Mouse (Mus musculus) MEL (cell line): ENCODE results near the gene Ust. TPM values are rescaled to one million over a fixed set of nuclear protein-coding genes. Genes with fewer than 3 reads are reported as not detected.

ENCODE experiments used
- DNase-seq: peaks from one replicate; pipeline ENCODE4 v3.0.0; 2011; ENCODE audit warnings: low read depth, low spot score
- H3K27ac ChIP-seq: 2 replicates; pipeline ENCODE4 v1.5.1; 2012; ENCODE audit warnings: low read depth, mild to moderate bottlenecking, control low read depth, low read length, moderate library complexity; ENCODE audit not compliant: control insufficient read depth
- H3K27me3 ChIP-seq, 2 experiments: fragments of 150-350 bp in 1 of 2; sonication (generic) in 1 of 2; 2 replicates each; pipeline ENCODE4 v1.6.1; 2012; ENCODE audit warnings: low read length in 2 of 2, mild to moderate bottlenecking in 2 of 2, improper control_type of control experiment in 1 of 2, moderate library complexity in 1 of 2; ENCODE audit not compliant: insufficient read depth in 2 of 2, control insufficient read depth in 1 of 2
- H3K36me3 ChIP-seq, 2 experiments: 2 replicates each; pipeline ENCODE4 v1.6.1; 2012 to 2014; ENCODE audit warnings: low read length in 2 of 2, improper control_type of control experiment in 1 of 2, inconsistent platforms in 1 of 2, mild to moderate bottlenecking in 1 of 2; ENCODE audit not compliant: insufficient read depth in 2 of 2, control insufficient read depth in 1 of 2
- H3K4me1 ChIP-seq, 2 experiments: fragments of 150-350 bp in 1 of 2; sonication (generic) in 1 of 2; 2 replicates each; pipeline ENCODE4 v1.6.1; 2012; ENCODE audit warnings: low read length in 2 of 2, improper control_type of control experiment in 1 of 2, mild to moderate bottlenecking in 1 of 2; ENCODE audit not compliant: insufficient read depth in 2 of 2, control insufficient read depth in 1 of 2
- H3K4me3 ChIP-seq, 2 experiments: fragments of 150-350 bp in 1 of 2; sonication (generic) in 1 of 2; 2 replicates each; pipeline ENCODE4 v1.5.1; 2012; ENCODE audit warnings: low read depth in 2 of 2, low read length in 2 of 2, mild to moderate bottlenecking in 2 of 2, moderate library complexity in 2 of 2, control low read depth in 1 of 2, improper control_type of control experiment in 1 of 2; ENCODE audit not compliant: control insufficient read depth in 1 of 2, insufficient read depth in 1 of 2
- H3K79me2 ChIP-seq: 2 replicates; pipeline ENCODE4 v1.6.1; 2012; ENCODE audit warnings: mild to moderate bottlenecking, low read length, moderate library complexity; ENCODE audit not compliant: control insufficient read depth, poor library complexity, insufficient read depth
- H3K9ac ChIP-seq: 2 replicates; pipeline ENCODE4 v1.6.1; 2012; ENCODE audit warnings: low read depth, mild to moderate bottlenecking, control low read depth, low read length, moderate library complexity; ENCODE audit not compliant: control insufficient read depth, poor library complexity, severe bottlenecking
- H3K9me3 ChIP-seq: fragments of 150-350 bp; sonication (generic); replicated peaks from 2 replicates; pipeline ENCODE4 v1.6.1; 2012; ENCODE audit warnings: mild to moderate bottlenecking, low read length, improper control_type of control experiment, moderate library complexity; ENCODE audit not compliant: insufficient read depth
- GABPA ChIP-seq: IDR thresholded peaks from 2 replicates; pipeline ENCODE4 v1.6.1; 2012; ENCODE audit warnings: low read depth, mild to moderate bottlenecking, inconsistent platforms, low read length, improper control_type of control experiment, moderate library complexity
- JUND ChIP-seq: IDR thresholded peaks from 2 replicates; pipeline ENCODE4 v1.6.1; 2011; ENCODE audit warnings: low read depth, mild to moderate bottlenecking, improper control_type of control experiment, low read length
- MAFK ChIP-seq: IDR thresholded peaks from 2 replicates; pipeline ENCODE4 v1.6.1; 2011; ENCODE audit warnings: low read depth, mild to moderate bottlenecking, low read length, improper control_type of control experiment, borderline replicate concordance
- MAX ChIP-seq: IDR thresholded peaks from 2 replicates; pipeline ENCODE4 v1.6.1; 2011; ENCODE audit warnings: low read length, improper control_type of control experiment
- MYB ChIP-seq: IDR thresholded peaks from 2 replicates; pipeline ENCODE4 v1.6.1; 2011; ENCODE audit warnings: mild to moderate bottlenecking, low read depth, low read length, improper control_type of control experiment
- NELFE ChIP-seq: IDR thresholded peaks from 2 replicates; pipeline ENCODE4 v1.6.1; 2011; ENCODE audit warnings: low read depth, low read length, improper control_type of control experiment
- POLR2AphosphoS2 ChIP-seq: IDR thresholded peaks from 2 replicates; pipeline ENCODE4 v1.6.1; 2011; ENCODE audit warnings: low read length, improper control_type of control experiment
- POLR2AphosphoS5 ChIP-seq: IDR thresholded peaks from 2 replicates; pipeline ENCODE4 v1.6.1; 2012; ENCODE audit warnings: low read depth, borderline replicate concordance, mild to moderate bottlenecking, inconsistent platforms, low read length, moderate library complexity, mixed read lengths
- RAD21 ChIP-seq: IDR thresholded peaks from 2 replicates; pipeline ENCODE4 v1.6.1; 2011; ENCODE audit warnings: mild to moderate bottlenecking, low read depth, low read length, improper control_type of control experiment
- TAL1 ChIP-seq: IDR thresholded peaks from 2 replicates; pipeline ENCODE4 v1.6.1; 2012; ENCODE audit warnings: mild to moderate bottlenecking, inconsistent platforms, low read length, moderate library complexity, mixed read lengths
- UBTF ChIP-seq: IDR thresholded peaks from 2 replicates; pipeline ENCODE4 v1.6.1; 2012; ENCODE audit warnings: low read depth, mild to moderate bottlenecking, inconsistent platforms, low read length, improper control_type of control experiment, moderate library complexity, borderline replicate concordance; ENCODE audit not compliant: insufficient read depth
- USF1 ChIP-seq: IDR thresholded peaks from 2 replicates; pipeline ENCODE4 v1.6.1; 2014; ENCODE audit warnings: low read depth, mild to moderate bottlenecking, inconsistent platforms, low read length, improper control_type of control experiment, moderate library complexity
- USF2 ChIP-seq, 2 experiments: IDR thresholded peaks; 2 replicates each; pipeline ENCODE4 v1.6.1; 2011 to 2012; ENCODE audit warnings: improper control_type of control experiment in 2 of 2, low read length in 2 of 2, borderline replicate concordance in 1 of 2, inconsistent platforms in 1 of 2, low read depth in 1 of 2, mild to moderate bottlenecking in 1 of 2; ENCODE audit not compliant: insufficient read depth in 1 of 2
- ZC3H11A ChIP-seq: IDR thresholded peaks from 2 replicates; pipeline ENCODE4 v1.6.1; 2012; ENCODE audit warnings: low read depth, mild to moderate bottlenecking, inconsistent platforms, low read length, improper control_type of control experiment
- ZMIZ1 ChIP-seq: IDR thresholded peaks from 2 replicates; pipeline ENCODE4 v1.6.1; 2012; ENCODE audit warnings: low read depth, mild to moderate bottlenecking, inconsistent platforms, low read length, improper control_type of control experiment, moderate library complexity
- polyA plus RNA-seq, 2 experiments: library from polyadenylated mRNA; stranded (reverse) in 1 of 2; unstranded in 1 of 2; fragments of >175 nt in 1 of 2; fragments of >200 nt in 1 of 2; gene quantifications; 2 replicates each; pipeline versions ENCODE4 v1.2.1 to v1.2.4; 2012; ENCODE audit warnings: low replicate concordance in 2 of 2, low read depth in 1 of 2; ENCODE audit not compliant: insufficient read length in 2 of 2, insufficient read depth in 1 of 2, missing spikeins in 1 of 2
- total RNA-seq: library from RNA; depleted of rRNA; stranded (reverse); fragments of 300-350 nt; gene quantifications from 2 replicates; pipeline ENCODE4 v1.2.3, GENCODE M21; 2012

Gene Ust
- total and polyA plus RNA-seq, 3 experiments, result not detected

- TF ChIP-seq ZMIZ1, result no peak
Measured at GRCm38 (mm10) chr10:8176008-8176350, 342.6 kb downstream of the Ust start (continued).

GRCm38 (mm10) chr10:8174697-8175096 lies 343.9 kb downstream of the Ust start:
- TF ChIP-seq MYB (no peak), TAL1 (no peak), USF2 (IDR thresholded peaks at IDR 0.05; ENCODE audit: borderline replicate concordance in 1 of 2, insufficient read depth in 1 of 2, low read depth in 1 of 2, low read length in 2 of 2) (no peak), UBTF (no peak)
- Histone ChIP-seq H3K27ac (no peak overlapping the region), H3K4me1 (no peaks in the 10 kb centered on the region), H3K9me3 (no peaks in the 10 kb centered on the region), H3K27me3 (no peaks in the 10 kb centered on the region), H3K36me3 (no peaks in the 10 kb centered on the region), H3K79me2 (no peaks in the 10 kb centered on the region), H3K9ac (no peak overlapping the region), H3K4me3 (no peak overlapping the region)
- no peak for DNase-seq

GRCm38 (mm10) chr10:8174230-8174629 lies 344.4 kb downstream of the Ust start:
- Histone ChIP-seq H3K27ac (no peak overlapping the region), H3K4me3 (no peak overlapping the region), H3K4me1 (no peaks in the 10 kb centered on the region), H3K79me2 (no peaks in the 10 kb centered on the region), H3K9ac (no peak overlapping the region), H3K9me3 (no peaks in the 10 kb centered on the region), H3K27me3 (no peaks in the 10 kb centered on the region), H3K36me3 (no peaks in the 10 kb centered on the region)
- no peak for TF ChIP-seq ZC3H11A
- no peak for DNase-seq

GRCm38 (mm10) chr10:8173032-8173431 lies 345.6 kb downstream of the Ust start:
- Histone ChIP-seq H3K79me2 (no peaks in the 10 kb centered on the region), H3K4me3 (no peak overlapping the region), H3K9me3 (no peaks in the 10 kb centered on the region), H3K4me1 (no peaks in the 10 kb centered on the region), H3K9ac (no peak overlapping the region), H3K27ac (no peak overlapping the region), H3K36me3 (no peaks in the 10 kb centered on the region), H3K27me3 (no peaks in the 10 kb centered on the region)
- TF ChIP-seq MAX (no peak), POLR2AphosphoS5 (no peak), USF1 (no peak), POLR2AphosphoS2 (no peak), RAD21 (no peak), MAFK (no peak), ZMIZ1 (no peak), TAL1 (no peak), NELFE (no peak), JUND (no peak), GABPA (no peak), ZC3H11A (no peak)
- DNase-seq, result no peak
